Mouse (Mus musculus) limb, embryonic 11.5 days (tissue): ENCODE results near the gene 1700025G04Rik. TPM values are rescaled to one million over a fixed set of nuclear protein-coding genes. Genes with fewer than 3 reads are reported as not detected.

Experiments
- ATAC-seq: fragments of 200-750 bp; cut with Nextera tagmentation; 2 replicates; pipeline ENCODE4 v1.8.0; 2017; ENCODE audit warnings: low read depth; ENCODE audit not compliant: insufficient number of reproducible peaks, low FRiP score, low TSS enrichment
- DNase-seq: peaks from one replicate; pipeline ENCODE4 v3.0.0-alpha.2; 2015; ENCODE audit warnings: low spot score
- H3K27ac ChIP-seq: fragments of 300-500 bp; sonication (generic); replicated peaks from 2 replicates; pipeline ENCODE4 v1.5.1; 2014; ENCODE audit warnings: low read depth, mild to moderate bottlenecking, low read length
- H3K27me3 ChIP-seq: fragments of 300-500 bp; sonication (generic); 2 replicates; pipeline ENCODE4 v1.6.1; 2014; ENCODE audit warnings: mild to moderate bottlenecking, low read length, mixed read lengths; ENCODE audit not compliant: control insufficient read depth, insufficient read depth
- H3K36me3 ChIP-seq: fragments of 300-500 bp; sonication (generic); 2 replicates; pipeline ENCODE4 v1.6.1; 2014; ENCODE audit warnings: mild to moderate bottlenecking, low read length, moderate library complexity, mixed read lengths; ENCODE audit not compliant: control insufficient read depth, insufficient read depth
- H3K4me1 ChIP-seq: fragments of 300-500 bp; sonication (generic); 2 replicates; pipeline ENCODE4 v1.6.1; 2014; ENCODE audit warnings: low read length, mixed read lengths; ENCODE audit not compliant: control insufficient read depth, insufficient read depth
- H3K4me2 ChIP-seq: fragments of 300-500 bp; sonication (generic); 2 replicates; pipeline ENCODE4 v1.6.1; 2014; ENCODE audit warnings: low read depth, mild to moderate bottlenecking, moderate library complexity; ENCODE audit not compliant: severe bottlenecking
- H3K4me3 ChIP-seq: fragments of 300-500 bp; sonication (generic); 2 replicates; pipeline ENCODE4 v1.5.1; 2014; ENCODE audit warnings: low read depth, low read length
- H3K9ac ChIP-seq: fragments of 300-500 bp; sonication (generic); 2 replicates; pipeline ENCODE4 v1.6.1; 2014; ENCODE audit warnings: mild to moderate bottlenecking, low read length
- H3K9me3 ChIP-seq: fragments of 300-500 bp; sonication (generic); 2 replicates; pipeline ENCODE4 v1.6.1; 2016; ENCODE audit warnings: low read length; ENCODE audit not compliant: control insufficient read depth
- WGBS: fragments of 180-500 bp; shearing (Covaris S2); extraction: QIAGEN DNeasy Blood & Tissue Kit; methylation state at CpG from one replicate; pipeline ENCODE4 v1.1.7; 2014; 5-methylcytosine and 5-hydroxymethylcytosine counted together
- polyA plus RNA-seq: library from polyadenylated mRNA; unstranded; fragments of >200 nt; fragmentation: Nextera tagmentation; extraction: Ambion mirVana; gene quantifications from 2 replicates; pipeline ENCODE4 v1.2.1, GENCODE M21; 2014

1700025G04Rik gene
- polyA plus RNA-seq, 1 experiment from 2014 or later = 18.6 TPM

DNA sequence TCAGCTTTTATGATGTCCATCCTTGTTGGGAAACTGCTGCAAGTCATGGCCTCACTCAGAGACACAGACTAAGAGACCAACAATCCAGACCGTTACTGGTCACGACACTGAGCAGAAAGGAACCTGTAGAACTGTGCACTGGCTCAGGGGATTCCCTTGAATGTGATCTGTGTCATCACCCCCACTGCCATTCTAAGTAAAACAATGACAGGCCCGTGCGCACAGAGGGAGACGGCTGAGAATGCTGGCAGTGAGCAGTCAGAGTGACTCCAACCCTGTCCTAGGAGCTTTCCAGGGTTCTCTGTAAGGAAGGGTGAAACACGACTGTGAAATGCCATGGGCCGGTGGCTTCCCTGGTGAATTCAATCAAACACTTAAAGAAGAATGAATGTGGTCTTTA, 132.3 kb downstream of the 1700025G04Rik start:
- H3K9me3 ChIP-seq = no peaks in the 10 kb centered on the region
- ATAC-seq (no peak), DNase-seq (no peak)
- peaks cover 6% of the 10 kb centered on the region for H3K4me1 ChIP-seq
- no peak overlapping the region for H3K4me2 ChIP-seq
- 65% methylated on average over 7 of the region's 7 CpGs for WGBS
- H3K9ac ChIP-seq = no peak overlapping the region
- no peaks in the 10 kb centered on the region for H3K36me3 ChIP-seq
- no peak overlapping the region for H3K4me3 ChIP-seq
- H3K27ac ChIP-seq = no peak overlapping the region
- H3K27me3 ChIP-seq = no peaks in the 10 kb centered on the region

DNA sequence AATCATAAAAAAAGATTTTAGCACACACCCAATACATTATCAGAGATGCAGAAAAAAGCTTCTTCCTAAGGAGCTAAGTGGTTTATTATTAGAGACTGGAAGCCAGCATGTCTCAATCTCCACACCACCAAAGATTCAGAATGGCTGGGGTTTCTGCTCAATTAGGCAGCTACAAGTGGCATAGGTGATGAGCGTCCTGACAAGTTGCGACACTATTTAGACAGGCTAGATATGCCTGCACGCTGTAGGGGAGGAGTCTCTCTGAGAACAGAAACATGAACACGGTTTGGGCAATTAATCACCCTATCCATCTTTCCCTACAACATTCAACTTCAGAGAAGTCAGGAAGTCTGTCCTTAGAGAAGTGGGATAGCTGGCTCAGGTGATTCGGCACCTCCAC, 134.1 kb downstream of the 1700025G04Rik start:
- Histone ChIP-seq H3K27me3 (no peaks in the 10 kb centered on the region), H3K9me3 (no peaks in the 10 kb centered on the region), H3K4me2 (no peak overlapping the region), H3K27ac (no peak overlapping the region), H3K9ac (no peak overlapping the region), H3K36me3 (no peaks in the 10 kb centered on the region), H3K4me3 (no peak overlapping the region), H3K4me1 (no peaks in the 10 kb centered on the region; the same call in 1 of the 2 replicates)
- DNase-seq (no peak), ATAC-seq (no peak)
- 68% methylated on average over 5 of the region's 5 CpGs for WGBS

DNA sequence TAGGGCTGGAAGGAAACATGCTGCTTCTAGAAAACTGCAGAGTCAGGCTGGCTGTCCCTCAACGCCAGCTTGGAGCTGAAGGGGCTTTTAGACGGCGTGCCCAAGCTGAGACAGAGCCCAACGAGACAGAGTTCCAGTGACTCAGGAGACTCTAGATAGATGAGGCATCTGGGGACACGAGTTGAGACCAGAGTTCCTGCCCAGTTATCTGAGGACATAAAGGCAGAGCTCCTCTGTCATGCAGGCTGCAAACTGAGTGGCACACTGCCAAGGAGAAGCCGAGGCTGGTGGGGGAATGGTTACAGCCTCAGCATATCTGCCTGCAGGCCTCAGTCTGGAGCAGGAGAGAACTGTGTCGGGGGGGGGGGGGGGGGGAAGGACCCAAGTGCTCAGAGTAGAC, 136.4 kb downstream of the 1700025G04Rik start:
- no peaks in the 10 kb centered on the region; the same call in 1 of the 2 replicates for H3K4me1 ChIP-seq
- H3K36me3 ChIP-seq = no peaks in the 10 kb centered on the region
- no peaks in the 10 kb centered on the region for H3K9me3 ChIP-seq
- no peak overlapping the region for H3K27ac ChIP-seq
- H3K27me3 ChIP-seq = no peaks in the 10 kb centered on the region
- H3K9ac ChIP-seq = no peak overlapping the region
- ATAC-seq = no peak
- WGBS = 58% methylated on average over 7 of the region's 7 CpGs
- no peak for DNase-seq
- no peak overlapping the region for H3K4me2 ChIP-seq
- no peak overlapping the region for H3K4me3 ChIP-seq

DNA sequence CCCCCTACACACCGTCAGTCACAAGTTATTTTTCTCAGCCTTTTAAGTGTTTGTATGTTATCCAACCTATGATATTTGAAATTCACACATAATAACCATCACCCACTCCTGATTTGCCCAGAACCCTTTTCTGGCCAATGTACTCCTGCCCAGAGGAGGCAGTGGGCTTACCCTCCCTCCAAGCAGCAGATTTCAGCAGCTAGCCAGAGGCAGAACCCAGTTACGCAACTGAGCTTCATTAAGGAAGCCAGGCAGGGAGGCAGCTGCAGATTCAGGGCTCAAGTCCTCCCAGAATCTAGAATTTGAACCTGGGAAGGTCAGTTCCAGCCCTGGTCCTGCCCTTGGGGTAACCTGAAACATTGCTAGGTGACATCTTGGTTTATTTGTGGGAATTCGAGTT, 141.9 kb downstream of the 1700025G04Rik start:
- Histone ChIP-seq H3K27ac (no peak overlapping the region), H3K4me1 (no peaks in the 10 kb centered on the region), H3K27me3 (no peaks in the 10 kb centered on the region), H3K4me3 (no peak overlapping the region), H3K9ac (no peak overlapping the region), H3K36me3 (no peaks in the 10 kb centered on the region), H3K9me3 (no peaks in the 10 kb centered on the region), H3K4me2 (no peak overlapping the region)
- no peak for ATAC-seq
- DNase-seq = no peak
- 70% methylated on average over 3 of the region's 3 CpGs for WGBS

DNA sequence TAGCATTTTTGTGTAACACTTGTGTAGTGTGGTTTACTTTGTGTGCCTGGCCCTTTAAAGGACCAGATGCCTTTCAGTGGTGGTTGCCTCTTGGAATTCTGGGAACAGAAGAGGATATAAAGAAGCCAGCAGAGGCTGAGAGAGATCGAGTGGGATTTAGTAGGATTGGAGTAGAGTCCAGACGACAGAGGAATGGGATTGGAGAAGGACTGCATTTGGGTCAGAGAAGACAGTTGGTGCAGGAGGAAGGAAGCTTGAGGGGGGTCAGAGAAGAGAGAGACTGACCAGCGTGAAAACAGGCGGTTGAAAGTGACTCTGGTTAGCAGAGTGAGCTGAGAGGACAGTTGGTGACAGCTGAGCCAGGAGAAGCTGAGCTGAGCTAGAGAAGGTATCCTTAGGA, 142.4 kb downstream of the 1700025G04Rik start:
- Histone ChIP-seq H3K9ac (no peak overlapping the region), H3K36me3 (no peaks in the 10 kb centered on the region), H3K9me3 (no peaks in the 10 kb centered on the region), H3K27me3 (no peaks in the 10 kb centered on the region), H3K4me3 (no peak overlapping the region), H3K27ac (no peak overlapping the region), H3K4me1 (no peaks in the 10 kb centered on the region), H3K4me2 (no peak overlapping the region)
- WGBS = 32% methylated on average over 4 of the region's 4 CpGs
- no peak for DNase-seq
- ATAC-seq = no peak

DNA sequence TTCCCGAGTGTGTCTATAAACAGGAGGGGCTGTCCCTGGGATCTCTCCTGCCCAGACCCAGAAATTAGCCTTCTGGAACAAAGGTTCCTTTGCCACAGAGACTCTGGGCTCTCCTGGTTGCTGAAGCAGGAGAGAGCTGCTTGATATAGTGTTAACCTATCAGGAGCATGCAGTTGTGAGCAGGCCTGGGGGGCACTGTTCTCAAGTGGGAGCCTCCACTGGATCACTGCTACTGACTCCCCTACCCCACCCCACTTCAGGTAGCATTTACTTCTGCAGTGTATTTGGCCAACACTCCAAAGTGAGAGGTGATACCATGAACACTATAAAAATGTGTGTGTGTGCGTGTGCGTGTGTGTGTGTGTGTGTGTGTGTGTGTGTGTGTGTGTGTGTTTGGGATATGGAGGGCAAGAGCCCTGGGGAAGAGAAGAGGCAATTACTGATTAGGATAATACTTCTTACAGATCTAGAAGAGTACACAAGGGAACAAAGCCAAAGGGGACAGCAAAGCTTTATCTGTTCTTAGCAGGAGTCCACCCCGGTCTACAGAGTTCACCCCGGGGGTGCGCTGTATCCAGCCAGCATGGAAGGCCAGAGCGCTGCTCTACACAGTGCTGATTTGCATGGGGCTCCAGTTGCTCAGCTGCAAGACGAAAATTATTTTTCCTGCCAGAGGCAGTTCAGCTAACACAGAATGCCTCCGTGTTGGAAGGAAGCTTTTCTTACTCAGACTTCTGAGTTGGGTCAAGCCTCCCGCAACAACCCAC, 145.3 kb downstream of the 1700025G04Rik start:
- Histone ChIP-seq H3K9me3 (no peaks in the 10 kb centered on the region), H3K27me3 (no peaks in the 10 kb centered on the region), H3K4me1 (no peaks in the 10 kb centered on the region), H3K9ac (no peak overlapping the region), H3K27ac (no peak overlapping the region), H3K36me3 (no peaks in the 10 kb centered on the region), H3K4me2 (no peak overlapping the region), H3K4me3 (no peak overlapping the region)
- DNase-seq (no peak), ATAC-seq (no peak)
- WGBS = 56% methylated on average over 10 of the region's 10 CpGs

GRCm38 (mm10) chr1:151943681-151944237, 146.2 kb downstream of the 1700025G04Rik start:
- DNase-seq (no peak), ATAC-seq (no peak)
- Histone ChIP-seq H3K4me2 (no peak overlapping the region), H3K4me1 (no peaks in the 10 kb centered on the region), H3K4me3 (no peak overlapping the region), H3K27me3 (no peaks in the 10 kb centered on the region), H3K9ac (no peak overlapping the region), H3K9me3 (no peaks in the 10 kb centered on the region), H3K27ac (no peak overlapping the region), H3K36me3 (no peaks in the 10 kb centered on the region)
- 79% methylated on average over 8 of the region's 8 CpGs for WGBS

- 81% methylated on average over 11 of the region's 11 CpGs for WGBS
- Histone ChIP-seq H3K27me3 (no peaks in the 10 kb centered on the region), H3K4me1 (no peaks in the 10 kb centered on the region), H3K4me2 (no peak overlapping the region), H3K4me3 (no peak overlapping the region), H3K9ac (no peak overlapping the region), H3K36me3 (no peaks in the 10 kb centered on the region), H3K27ac (no peak overlapping the region), H3K9me3 (no peaks in the 10 kb centered on the region)
- DNase-seq (no peak), ATAC-seq (no peak)
Observed at GRCm38 (mm10) chr1:151942972-151943654, 146.8 kb downstream of the 1700025G04Rik start.
